Mouse (Mus musculus) testis, adult 2 months (tissue): ENCODE measurements around the gene Mok.

Experiments used
- CTCF ChIP-seq: fragments of 200-500 bp; IDR thresholded peaks from 2 replicates; pipeline ENCODE4 v1.5.1; 2012; ENCODE audit warnings: low read depth, mild to moderate bottlenecking, inconsistent platforms, low read length, moderate library complexity; ENCODE audit not compliant: control insufficient read depth, insufficient read depth, insufficient replicate concordance
- POLR2A ChIP-seq: fragments of 200-500 bp; IDR thresholded peaks from 2 replicates; pipeline ENCODE4 v1.6.1; 2012; ENCODE audit warnings: low read depth, mild to moderate bottlenecking, inconsistent platforms, low read length, moderate library complexity; ENCODE audit not compliant: control insufficient read depth

- no peak for TF ChIP-seq CTCF
- TF ChIP-seq POLR2A = no peak
Observed at GRCm38 (mm10) chr12:110870107-110870506, 29.4 kb upstream of the Mok start.
